Mouse (Mus musculus) heart, embryonic 16.5 days (tissue): Measurements from ENCODE around the gene Smyd5. TPM values are rescaled to one million over a fixed set of nuclear protein-coding genes. Genes with fewer than 3 reads are reported as not detected.

Experiments
- polyA plus RNA-seq: library from polyadenylated mRNA; unstranded; fragments of >200 nt; fragmentation: Nextera tagmentation; extraction: Ambion mirVana; gene quantifications from 2 replicates; pipeline ENCODE4 v1.2.1, GENCODE M21; 2015

The Smyd5 gene
- polyA plus RNA-seq, 1 experiment from 2014 or later = 35.0 TPM

Other genes with a start within 250 kb of the Smyd5 start
- gene Emx1, start 244.6 kb upstream of the Smyd5 start, polyA plus RNA-seq = not detected in 2 replicates
- gene Sfxn5, start 98.6 kb upstream of the Smyd5 start, polyA plus RNA-seq = 3.2 and 4.9 TPM in 2 replicates
- gene Rab11fip5, start 57.4 kb upstream of the Smyd5 start, polyA plus RNA-seq = 42.1 and 51.9 TPM in 2 replicates
- not detected in 2 replicates for gene Noto, start 8.1 kb upstream of the Smyd5 start, polyA plus RNA-seq
- gene Cct7, start 19.5 kb downstream of the Smyd5 start, polyA plus RNA-seq = 376 and 381 TPM in 2 replicates
- 44.2 and 50.9 TPM in 2 replicates for gene Pradc1, start 20.0 kb downstream of the Smyd5 start, polyA plus RNA-seq
- 0.02 TPM in 1 of 2 replicates, not detected in the other for gene Fbxo41, start 71.0 kb downstream of the Smyd5 start, polyA plus RNA-seq
- gene Egr4, start 81.6 kb downstream of the Smyd5 start, polyA plus RNA-seq = not detected in 2 replicates
- 2.5 TPM in 2 replicates for gene Alms1, start 155.5 kb downstream of the Smyd5 start, polyA plus RNA-seq